Comparison of ENCODE assay signal across 8 mouse cellular contexts in genomic region chr17:47599511-47600297, GRCm38 (mm10). TPM values are rescaled to one million over a fixed set of nuclear protein-coding genes. Genes with fewer than 3 reads are reported as not detected.
DNase-seq lines count a peak whose midpoint lies in the region; ATAC-seq and TF ChIP-seq lines count a peak whose summit lies in the region.

No protein-coding gene starts in this region.

- no peaks in the 10 kb centered on the region for H3K27me3 ChIP-seq in kidney, adult 2 months (replicated peaks; ENCODE audit: control insufficient read depth, insufficient read depth, low read length)
- H3K27me3 ChIP-seq in embryonic facial prominence, embryonic 13.5 days, result no peaks in the 10 kb centered on the region
- no peaks in the 10 kb centered on the region for H3K27me3 ChIP-seq in stomach, embryonic 14.5 days (ENCODE audit: control insufficient read depth, insufficient read depth, low read length)

- H3K9me3 ChIP-seq in embryonic facial prominence, embryonic 13.5 days, result no peaks in the 10 kb centered on the region
- no peaks in the 10 kb centered on the region for H3K9me3 ChIP-seq in stomach, embryonic 14.5 days (ENCODE audit: control insufficient read depth, low read depth, low read length)

- no peak overlapping the region for H3K4me3 ChIP-seq in kidney, adult 2 months (ENCODE audit: insufficient read depth, low read depth, low read length)
- no peak overlapping the region for H3K4me3 ChIP-seq in embryonic facial prominence, embryonic 13.5 days
- no peak overlapping the region for H3K4me3 ChIP-seq in stomach, embryonic 14.5 days (ENCODE audit: low read depth, low read length)

- no peak overlapping the region for H3K9ac ChIP-seq in embryonic facial prominence, embryonic 13.5 days
- no peak overlapping the region for H3K9ac ChIP-seq in stomach, embryonic 14.5 days (replicated peaks; ENCODE audit: low read depth, low read length)

- TF ChIP-seq CTCF in kidney, adult 2 months (conservative IDR thresholded peaks at IDR 0.05; ENCODE audit: insufficient read depth, insufficient read length, low read depth, low read length), result no peak

- WGBS in kidney, adult 2 months, result 62% methylated on average over 11 of the region's 11 CpGs
- 73% methylated on average over 11 of the region's 11 CpGs for WGBS in embryonic facial prominence, embryonic 13.5 days
- 71% methylated on average over 11 of the region's 11 CpGs for WGBS in stomach, embryonic 14.5 days

- H3K4me2 ChIP-seq in embryonic facial prominence, embryonic 13.5 days, result no peak overlapping the region
- H3K4me2 ChIP-seq in stomach, embryonic 14.5 days (replicated peaks; ENCODE audit: low read depth, low read length), result no peak overlapping the region

- no peak for TF ChIP-seq POLR2A in kidney, adult 2 months (IDR thresholded peaks at IDR 0.05; ENCODE audit: low read depth, low read length)

- peaks cover 12% of the 10 kb centered on the region for H3K4me1 ChIP-seq in kidney, adult 2 months (ENCODE audit: control insufficient read depth, insufficient read depth, low read length)
- H3K4me1 ChIP-seq in embryonic facial prominence, embryonic 13.5 days, result peaks cover 38% of the 10 kb centered on the region
- peaks cover 20% of the 10 kb centered on the region for H3K4me1 ChIP-seq in stomach, embryonic 14.5 days (ENCODE audit: control insufficient read depth, insufficient read depth, low read length)

- no peak for ATAC-seq in embryonic facial prominence, embryonic 13.5 days (ENCODE audit: insufficient number of reproducible peaks, insufficient read depth, low FRiP score, low TSS enrichment, low read depth)
- no peak for ATAC-seq in stomach, embryonic 14.5 days (ENCODE audit: insufficient number of reproducible peaks, insufficient read depth, low FRiP score, low read depth)

- no peak overlapping the region for H3K27ac ChIP-seq in kidney, adult 2 months (ENCODE audit: insufficient read depth, low read depth, low read length)
- peak overlapping the region; percentile 53 for H3K27ac ChIP-seq in embryonic facial prominence, embryonic 13.5 days
- H3K27ac ChIP-seq in stomach, embryonic 14.5 days (ENCODE audit: low read length), result peak overlapping the region; percentile 61

- peaks cover 1% of the 10 kb centered on the region; the same call in 1 of the 2 replicates for H3K36me3 ChIP-seq in kidney, adult 2 months (ENCODE audit: control insufficient read depth, insufficient read depth, low read length)
- peaks cover 73% of the 10 kb centered on the region for H3K36me3 ChIP-seq in embryonic facial prominence, embryonic 13.5 days
- H3K36me3 ChIP-seq in stomach, embryonic 14.5 days (ENCODE audit: control insufficient read depth, insufficient read depth, low read length), result peaks cover 52% of the 10 kb centered on the region

- peak; percentile 45 for DNase-seq in kidney, adult 2 months
- DNase-seq in kidney, adult 8-10 months, result no peak
- DNase-seq in kidney, postnatal 36 days, result peak; percentile 36 to 42
- DNase-seq in left cerebral cortex, postnatal 14 days (ENCODE audit: low spot score in 2 of 2), result no peak
- no peak for DNase-seq in c-Kit-positive CD71-positive TER-119-positive erythroid progenitor cells, embryonic 14.5 days (ENCODE audit: low spot score)
- no peak for DNase-seq in testis, postnatal 14 days (ENCODE audit: low spot score)

- intact Hi-C loops in left cerebral cortex, postnatal 14 days (cut with DNase I), result loop anchor here (10.0 kb wide), 1 partner anchor 215 kb away; the partner anchor contains the start of gene Guca1b

RNA-seq across cellular contexts. Expression of gene Bysl, which starts 11.6 kb away (rescaled TPM):
- polyA plus RNA-seq in kidney, adult 2 months (2012; rRNA removed), result 7.9 and 8.3 TPM in 2 replicates
- polyA plus RNA-seq in embryonic facial prominence, embryonic 13.5 days (2015; fragmentation: Nextera tagmentation; extraction: Ambion mirVana), result 23.0 and 26.6 TPM in 2 replicates
- 22.1 and 22.3 TPM in 2 replicates for polyA plus RNA-seq in stomach, embryonic 14.5 days (2014; fragmentation: Nextera tagmentation; extraction: Ambion mirVana)
- total RNA-seq in left cerebral cortex, postnatal 14 days (2021), result 10 to 100 TPM; 21.0 to 21.1 TPM

RNA-seq across cellular contexts. Expression of gene Med20, which starts 11.7 kb away (rescaled TPM):
- 22.8 and 25.3 TPM in 2 replicates for polyA plus RNA-seq in kidney, adult 2 months (2012; rRNA removed)
- polyA plus RNA-seq in embryonic facial prominence, embryonic 13.5 days (2015; fragmentation: Nextera tagmentation; extraction: Ambion mirVana), result 52.9 and 60.1 TPM in 2 replicates
- 47.1 and 49.4 TPM in 2 replicates for polyA plus RNA-seq in stomach, embryonic 14.5 days (2014; fragmentation: Nextera tagmentation; extraction: Ambion mirVana)
- 10 to 100 TPM; 20.8 to 28.9 TPM for total RNA-seq in left cerebral cortex, postnatal 14 days (2021)

RNA-seq across cellular contexts. Expression of gene Gm20517, which starts 11.7 kb away (rescaled TPM):
- polyA plus RNA-seq in kidney, adult 2 months (2012; rRNA removed), result 0.45 and 0.64 TPM in 2 replicates
- polyA plus RNA-seq in embryonic facial prominence, embryonic 13.5 days (2015; fragmentation: Nextera tagmentation; extraction: Ambion mirVana), result 0.96 and 2.4 TPM in 2 replicates
- polyA plus RNA-seq in stomach, embryonic 14.5 days (2014; fragmentation: Nextera tagmentation; extraction: Ambion mirVana), result 1.5 and 2.8 TPM in 2 replicates
- 1 to 10 TPM; 5.8 to 7.4 TPM for total RNA-seq in left cerebral cortex, postnatal 14 days (2021)

RNA-seq across cellular contexts. Expression of gene Usp49, which starts 30.8 kb away (rescaled TPM):
- 5.1 and 5.3 TPM in 2 replicates for polyA plus RNA-seq in kidney, adult 2 months (2012; rRNA removed)
- polyA plus RNA-seq in embryonic facial prominence, embryonic 13.5 days (2015; fragmentation: Nextera tagmentation; extraction: Ambion mirVana), result 6.2 and 6.4 TPM in 2 replicates
- polyA plus RNA-seq in stomach, embryonic 14.5 days (2014; fragmentation: Nextera tagmentation; extraction: Ambion mirVana), result 4.9 and 6.3 TPM in 2 replicates
- 10 to 100 TPM in 1 of 2 experiments, 1 to 10 TPM in 1; 9.0 to 10.4 TPM for total RNA-seq in left cerebral cortex, postnatal 14 days (2021)

Comparison
In these comparisons a context has a peak if more than half of its experiments do, and no peak if none do; other contexts are left out.
1. DNase-seq: peak in kidney, adult 2 months (single experiment) and kidney, postnatal 36 days (2 of 2); none in kidney, adult 8-10 months (0 of 2), left cerebral cortex, postnatal 14 days (0 of 2), c-Kit-positive CD71-positive TER-119-positive erythroid progenitor cells, embryonic 14.5 days (single experiment) and testis, postnatal 14 days (single experiment).